Mouse (Mus musculus) midbrain, postnatal 0 days (tissue): ENCODE results near the gene Gm10697. TPM values are rescaled to one million over a fixed set of nuclear protein-coding genes. Genes with fewer than 3 reads are reported as not detected.
"Not testable (repeated sequence)": the region's sequence is repeated elsewhere in the genome, so short reads cannot be mapped to it uniquely, and the experiment has no call there.

Experiments used
- ATAC-seq: fragments of 200-750 bp; cut with Nextera tagmentation; 2 replicates; pipeline ENCODE4 v1.8.0; 2017; ENCODE audit warnings: moderate number of reproducible peaks, mild to moderate bottlenecking, moderate TSS enrichment, moderate library complexity; ENCODE audit not compliant: low FRiP score
- DNase-seq: peaks from one replicate; pipeline ENCODE4 v3.0.0-alpha.2; 2015; ENCODE audit warnings: low spot score
- H3K27ac ChIP-seq: fragments of 300-500 bp; sonication (generic); 2 replicates; pipeline ENCODE4 v1.5.1; 2014; ENCODE audit warnings: low read depth, mild to moderate bottlenecking, low read length, mixed read lengths
- H3K27me3 ChIP-seq: fragments of 300-500 bp; sonication (generic); 2 replicates; pipeline ENCODE4 v1.6.1; 2014; ENCODE audit warnings: low read length, control low read depth, mixed read lengths; ENCODE audit not compliant: insufficient read depth
- H3K36me3 ChIP-seq: fragments of 300-500 bp; sonication (generic); 2 replicates; pipeline ENCODE4 v1.6.1; 2014; ENCODE audit warnings: low read length, control low read depth, mixed read lengths; ENCODE audit not compliant: insufficient read depth
- H3K4me1 ChIP-seq: fragments of 300-500 bp; sonication (generic); 2 replicates; pipeline ENCODE4 v1.6.1; 2014; ENCODE audit warnings: mild to moderate bottlenecking, control low read depth, antibody characterized with exemption, low read length, mixed read lengths; ENCODE audit not compliant: insufficient read depth
- H3K4me2 ChIP-seq: fragments of 300-500 bp; sonication (generic); 2 replicates; pipeline ENCODE4 v1.6.1; 2014; ENCODE audit warnings: low read depth, mild to moderate bottlenecking, low read length, mixed read lengths; ENCODE audit not compliant: poor library complexity, severe bottlenecking
- H3K4me3 ChIP-seq: fragments of 300-500 bp; sonication (generic); 2 replicates; pipeline ENCODE4 v1.5.1; 2014; ENCODE audit warnings: low read depth, mild to moderate bottlenecking, low read length, moderate library complexity
- H3K9ac ChIP-seq: fragments of 300-500 bp; sonication (generic); replicated peaks from 2 replicates; pipeline ENCODE4 v1.6.1; 2014; ENCODE audit warnings: mild to moderate bottlenecking, low read length, moderate library complexity, mixed read lengths; ENCODE audit not compliant: poor library complexity, severe bottlenecking
- H3K9me3 ChIP-seq: fragments of 300-500 bp; sonication (generic); 2 replicates; pipeline ENCODE4 v1.6.1; 2016; ENCODE audit warnings: low read length, control low read depth
- WGBS: fragments of 180-500 bp; shearing (Covaris S2); extraction: QIAGEN DNeasy Blood & Tissue Kit; methylation state at CpG from one replicate; pipeline ENCODE4 v1.1.7; 2014; 5-methylcytosine and 5-hydroxymethylcytosine counted together
- polyA plus RNA-seq: library from polyadenylated mRNA; unstranded; fragments of >200 nt; fragmentation: Nextera tagmentation; extraction: Ambion mirVana; gene quantifications from 2 replicates; pipeline ENCODE4 v1.2.1, GENCODE M21; 2015
- total RNA-seq: library from RNA; depleted of rRNA; stranded (reverse); fragments of >200 nt; gene quantifications from 2 replicates; pipeline ENCODE4 v1.2.3, GENCODE M21; 2014; rRNA removed

Gene Gm10697
- not detected in 2 replicates for total RNA-seq
- polyA plus RNA-seq: not detected in 2 replicates

- ATAC-seq: not testable (repeated sequence)
Measured at GRCm38 (mm10) chr3:94072544-94072943, at the start of gene Gm10697. Gm10697 (minus strand) TSS chr3:94072644.

DNA sequence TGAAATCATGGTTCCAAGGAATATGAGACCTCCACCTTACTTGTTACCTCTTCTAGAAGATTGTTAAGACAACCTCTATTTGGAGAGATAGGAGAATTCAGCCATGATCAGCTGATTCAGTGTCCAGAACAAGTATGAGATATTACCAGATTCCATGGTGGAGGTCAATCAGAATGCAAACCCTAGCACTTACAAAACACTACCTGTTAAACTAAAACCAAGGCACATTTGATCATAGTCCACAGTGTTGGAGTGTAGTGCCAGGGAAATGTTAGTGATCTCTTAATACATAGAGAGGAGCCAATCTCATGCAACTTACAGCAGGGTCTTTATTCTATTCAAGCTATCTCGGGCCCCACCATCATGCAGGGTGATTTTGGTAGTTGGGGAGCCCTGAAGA is 42.6 kb upstream of the Gm10697 start:
- H3K4me1 ChIP-seq, ATAC-seq, DNase-seq, H3K9ac ChIP-seq, H3K27me3 ChIP-seq, H3K9me3 ChIP-seq, H3K36me3 ChIP-seq, H3K27ac ChIP-seq, H3K4me2 ChIP-seq, H3K4me3 ChIP-seq: not testable (repeated sequence)
- 71% methylated on average over 1 of the region's 1 CpGs for WGBS

More at GRCm38 (mm10) chr3:94072544-94072943, at the start of gene Gm10697:
- H3K27ac ChIP-seq, H3K36me3 ChIP-seq, H3K27me3 ChIP-seq, DNase-seq, H3K9ac ChIP-seq, H3K9me3 ChIP-seq, H3K4me2 ChIP-seq, H3K4me3 ChIP-seq, H3K4me1 ChIP-seq: not testable (repeated sequence)
- 50% methylated on average over 1 of the region's 3 CpGs for WGBS

DNA sequence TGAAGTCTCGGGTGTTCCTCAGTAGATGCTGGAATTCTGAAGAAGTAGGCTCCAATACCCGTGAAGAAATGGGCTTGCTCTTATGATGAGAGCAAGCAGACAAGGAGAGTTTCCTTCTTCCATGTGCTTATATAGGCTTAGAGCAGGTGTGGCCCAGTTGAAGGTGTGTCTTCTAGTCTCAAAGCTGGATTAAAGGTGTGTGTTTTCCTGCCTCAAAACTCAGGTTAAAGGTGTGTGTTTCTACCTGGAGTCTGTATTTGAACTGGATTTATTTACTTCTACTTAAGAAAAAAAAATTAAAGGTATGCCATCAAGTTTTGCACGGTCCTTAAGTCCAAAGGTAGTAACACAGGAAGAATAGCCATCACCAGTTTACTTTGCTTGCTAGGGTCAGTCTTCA is 17.7 kb downstream of the Gm10697 start, which contains the start of gene Gm9125:
Gene Gm9125 (minus strand): TSS at position 101 of the 400 bp plus-strand sequence.
- not testable (repeated sequence) for ATAC-seq, H3K4me1 ChIP-seq, H3K9ac ChIP-seq, H3K27me3 ChIP-seq, H3K4me3 ChIP-seq, H3K27ac ChIP-seq, DNase-seq, H3K36me3 ChIP-seq, H3K9me3 ChIP-seq, H3K4me2 ChIP-seq
- 90% methylated on average over 1 of the region's 3 CpGs for WGBS

DNA sequence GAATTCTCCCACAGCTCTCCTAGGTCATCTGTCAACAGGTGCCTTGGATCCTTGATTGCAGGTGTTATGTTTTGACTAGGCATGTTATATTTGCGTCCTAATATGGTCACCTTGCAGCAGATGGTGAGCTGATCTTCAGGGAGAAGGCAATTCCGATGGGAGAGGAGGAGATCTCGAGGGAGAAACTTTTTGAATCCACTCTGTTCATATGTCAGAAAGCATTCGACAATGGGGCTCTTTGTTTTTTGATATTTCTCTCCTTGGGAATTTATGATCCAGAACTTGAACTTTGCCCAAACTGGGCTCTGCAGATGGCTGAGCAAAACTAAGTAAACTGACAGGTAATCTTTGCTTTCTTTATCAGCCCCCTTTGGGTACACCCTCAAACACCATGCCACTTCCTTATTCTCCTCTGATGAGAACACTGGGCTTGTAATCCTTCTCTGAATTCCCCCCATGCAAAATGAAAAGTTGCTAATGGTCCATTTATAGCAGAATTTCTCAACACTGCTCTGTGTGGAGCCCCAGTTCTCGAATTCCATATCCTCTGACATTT is 22.8 kb downstream of the Gm10697 start:
- H3K27me3 ChIP-seq, H3K4me3 ChIP-seq, H3K9ac ChIP-seq, H3K27ac ChIP-seq, ATAC-seq, DNase-seq, H3K36me3 ChIP-seq, H3K4me1 ChIP-seq, H3K4me2 ChIP-seq, H3K9me3 ChIP-seq: not testable (repeated sequence)
- no CpG with 5 or more reads among the region's 5 CpGs for WGBS

DNA sequence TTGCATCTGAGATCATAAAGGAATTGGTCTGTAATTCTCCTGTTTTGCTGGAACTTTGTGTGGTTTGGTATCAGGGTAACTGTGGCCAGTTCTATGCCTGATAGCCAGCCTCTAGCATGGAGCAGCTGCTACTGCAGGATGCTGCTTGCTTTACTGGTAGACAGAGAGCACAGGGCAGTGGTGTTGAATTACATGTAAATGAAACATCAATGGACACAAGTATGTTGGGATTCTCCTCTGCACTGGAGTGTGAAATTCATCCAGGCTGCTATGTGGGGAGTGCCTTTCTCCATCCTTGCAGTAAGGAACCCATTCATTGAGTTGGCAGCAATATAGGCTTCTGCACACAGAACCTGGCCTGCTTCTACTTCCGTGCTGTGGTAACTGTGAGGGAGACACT is 34.2 kb downstream of the Gm10697 start:
- WGBS: 78% methylated on average over 1 of the region's 1 CpGs

GRCm38 (mm10) chr3:94034400-94034799 is 38.0 kb downstream of the Gm10697 start:
- H3K27ac ChIP-seq, H3K27me3 ChIP-seq, H3K4me3 ChIP-seq, H3K36me3 ChIP-seq, H3K9me3 ChIP-seq, DNase-seq, H3K4me2 ChIP-seq, H3K4me1 ChIP-seq, H3K9ac ChIP-seq, ATAC-seq: not testable (repeated sequence)
- 91% methylated on average over 14 of the region's 18 CpGs for WGBS

More for the DNA sequence above, 34.2 kb downstream of the Gm10697 start:
- ATAC-seq, H3K27me3 ChIP-seq, DNase-seq, H3K36me3 ChIP-seq, H3K27ac ChIP-seq, H3K4me1 ChIP-seq, H3K4me3 ChIP-seq, H3K9me3 ChIP-seq, H3K9ac ChIP-seq, H3K4me2 ChIP-seq: not testable (repeated sequence)

Other genes starting within 250 kb of the Gm10697 start
- gene Tdpoz3, start 246.6 kb downstream of the Gm10697 start, total RNA-seq: not detected in 2 replicates
- not detected in 2 replicates for gene Tdpoz3, start 246.6 kb downstream of the Gm10697 start, polyA plus RNA-seq
- gene Gm9117, start 129.1 kb downstream of the Gm10697 start, total RNA-seq: not detected in 2 replicates
- not detected in 2 replicates for gene Gm9117, start 129.1 kb downstream of the Gm10697 start, polyA plus RNA-seq
- gene Tdpoz5, start 111.3 kb downstream of the Gm10697 start, total RNA-seq: not detected in 2 replicates
- not detected in 2 replicates for gene Tdpoz5, start 111.3 kb downstream of the Gm10697 start, polyA plus RNA-seq
- gene Gm9125, start 17.8 kb downstream of the Gm10697 start, total RNA-seq: not detected in 2 replicates
- gene Gm9125, start 17.8 kb downstream of the Gm10697 start, polyA plus RNA-seq: not detected in 2 replicates
- not detected in 2 replicates for gene Gm10696, start 105.5 kb upstream of the Gm10697 start, total RNA-seq
- gene Gm10696, start 105.5 kb upstream of the Gm10697 start, polyA plus RNA-seq: not detected in 2 replicates
- gene Gm5286, start 124.1 kb upstream of the Gm10697 start, total RNA-seq: not detected in 2 replicates
- gene Gm5286, start 124.1 kb upstream of the Gm10697 start, polyA plus RNA-seq: not detected in 2 replicates
- not detected in 2 replicates for gene Gm4778, start 191.4 kb upstream of the Gm10697 start, total RNA-seq
- not detected in 2 replicates for gene Gm4778, start 191.4 kb upstream of the Gm10697 start, polyA plus RNA-seq
- 28.7 and 32.7 TPM in 2 replicates for gene Them4, start 237.4 kb upstream of the Gm10697 start, total RNA-seq
- gene Them4, start 237.4 kb upstream of the Gm10697 start, polyA plus RNA-seq: 72.9 and 73.0 TPM in 2 replicates